Mouse (Mus musculus) forebrain, embryonic 16.5 days (tissue): Measurements from ENCODE around the gene 1700012P22Rik. TPM values are rescaled to one million over a fixed set of nuclear protein-coding genes. Genes with fewer than 3 reads are reported as not detected.

Experiments
- ATAC-seq: fragments of 200-750 bp; cut with Nextera tagmentation; 2 replicates; pipeline ENCODE4 v1.8.0; 2017; ENCODE audit warnings: mild to moderate bottlenecking, moderate library complexity
- H3K27ac ChIP-seq: fragments of 300-500 bp; sonication (generic); 2 replicates; pipeline ENCODE4 v1.5.1; 2014; ENCODE audit warnings: low read length, control low read depth
- H3K27me3 ChIP-seq: fragments of 300-500 bp; sonication (generic); replicated peaks from 2 replicates; pipeline ENCODE4 v1.6.1; 2014; ENCODE audit warnings: low read length; ENCODE audit not compliant: control insufficient read depth, insufficient read depth
- H3K36me3 ChIP-seq: fragments of 300-500 bp; sonication (generic); 2 replicates; pipeline ENCODE4 v1.6.1; 2014; ENCODE audit not compliant: control insufficient read depth, insufficient read depth
- H3K4me1 ChIP-seq: fragments of 300-500 bp; sonication (generic); replicated peaks from 2 replicates; pipeline ENCODE4 v1.6.1; 2014; ENCODE audit warnings: low read length; ENCODE audit not compliant: control insufficient read depth, insufficient read depth
- H3K4me2 ChIP-seq: fragments of 300-500 bp; sonication (generic); 2 replicates; pipeline ENCODE4 v1.6.1; 2014; ENCODE audit warnings: mild to moderate bottlenecking, low read length, control low read depth
- H3K4me3 ChIP-seq: fragments of 300-500 bp; sonication (generic); replicated peaks from 2 replicates; pipeline ENCODE4 v1.5.1; 2014; ENCODE audit warnings: mild to moderate bottlenecking, low read length, control low read depth
- H3K9ac ChIP-seq: fragments of 300-500 bp; sonication (generic); replicated peaks from 2 replicates; pipeline ENCODE4 v1.6.1; 2014; ENCODE audit warnings: low read depth, low read length, control low read depth
- H3K9me3 ChIP-seq: fragments of 300-500 bp; sonication (generic); 2 replicates; pipeline ENCODE4 v1.6.1; 2016; ENCODE audit warnings: low read length; ENCODE audit not compliant: control insufficient read depth
- WGBS: fragments of 180-500 bp; shearing (Covaris S2); extraction: QIAGEN DNeasy Blood & Tissue Kit; methylation state at CpG from one replicate; pipeline ENCODE4 v1.1.7; 2014; 5-methylcytosine and 5-hydroxymethylcytosine counted together
- polyA plus RNA-seq: library from polyadenylated mRNA; unstranded; fragments of >200 nt; fragmentation: Nextera tagmentation; extraction: Ambion mirVana; gene quantifications from 2 replicates; pipeline ENCODE4 v1.2.1, GENCODE M21; 2015

The 1700012P22Rik gene
- not detected in 2 replicates for polyA plus RNA-seq

- Histone ChIP-seq H3K4me2 (no peak within 1 kb of the TSS), H3K27ac (no peak within 1 kb of the TSS), H3K36me3 (no peaks in the 10 kb centered on the region), H3K4me1 (no peaks in the 10 kb centered on the region), H3K9ac (no peak within 1 kb of the TSS), H3K4me3 (no peak within 1 kb of the TSS), H3K9me3 (peaks cover 19% of the 10 kb centered on the region), H3K27me3 (no peaks in the 10 kb centered on the region)
- no peak for ATAC-seq
These were observed at the start of gene 1700012P22Rik for GRCm38 (mm10) chr4:144438672-144439071. TSS of gene 1700012P22Rik (minus strand) at chr4:144438772.

- Histone ChIP-seq H3K4me2 (no peak overlapping the region), H3K4me3 (no peak overlapping the region), H3K4me1 (no peaks in the 10 kb centered on the region), H3K36me3 (no peaks in the 10 kb centered on the region), H3K9ac (no peak overlapping the region), H3K27ac (no peak overlapping the region), H3K9me3 (peaks cover 29% of the 10 kb centered on the region), H3K27me3 (no peaks in the 10 kb centered on the region)
- WGBS, result 89% methylated on average over 1 of the region's 1 CpGs
- ATAC-seq, result no peak
These were observed 29.5 kb upstream of the 1700012P22Rik start for GRCm38 (mm10) chr4:144468091-144468490.

- Histone ChIP-seq H3K36me3 (no peaks in the 10 kb centered on the region), H3K4me2 (no peak overlapping the region), H3K4me3 (no peak overlapping the region), H3K4me1 (no peaks in the 10 kb centered on the region), H3K9ac (no peak overlapping the region), H3K27ac (no peak overlapping the region), H3K9me3 (peaks cover 28% of the 10 kb centered on the region), H3K27me3 (no peaks in the 10 kb centered on the region)
- 76% methylated on average over 2 of the region's 2 CpGs for WGBS
- no peak for ATAC-seq
These were observed 26.6 kb upstream of the 1700012P22Rik start for GRCm38 (mm10) chr4:144465206-144465605.

- no peak within 1 kb of the TSS for H3K27ac ChIP-seq
- H3K9ac ChIP-seq, result no peak within 1 kb of the TSS
- no peaks in the 10 kb centered on the region for H3K27me3 ChIP-seq
- no peaks in the 10 kb centered on the region for H3K4me1 ChIP-seq
- ATAC-seq, result no peak
- H3K4me3 ChIP-seq, result no peak within 1 kb of the TSS
- WGBS, result 71% methylated on average over 3 of the region's 3 CpGs
- H3K36me3 ChIP-seq, result no peaks in the 10 kb centered on the region
- no peak within 1 kb of the TSS for H3K4me2 ChIP-seq
- peaks cover 31% of the 10 kb centered on the region for H3K9me3 ChIP-seq
These were observed 25.1 kb upstream of the 1700012P22Rik start, which contains the start of gene Aadacl3 for GRCm38 (mm10) chr4:144463656-144464055. TSS of gene Aadacl3 (minus strand) at chr4:144463756.

GRCm38 (mm10) chr4:144453217-144453616 is 14.6 kb upstream of the 1700012P22Rik start, which contains the start of gene Gm9944:
TSS of gene Gm9944 (minus strand) at chr4:144453317.
- ATAC-seq, result no peak
- WGBS, result 70% methylated on average over 2 of the region's 2 CpGs
- H3K9me3 ChIP-seq, result peaks cover 21% of the 10 kb centered on the region

GRCm38 (mm10) chr4:144448546-144448945 is 10.0 kb upstream of the 1700012P22Rik start:
- no peaks in the 10 kb centered on the region for H3K36me3 ChIP-seq
- no peaks in the 10 kb centered on the region for H3K4me1 ChIP-seq
- H3K27ac ChIP-seq, result no peak overlapping the region
- peaks cover 8% of the 10 kb centered on the region; the same call in 1 of the 2 replicates for H3K9me3 ChIP-seq
- ATAC-seq, result no peak
- H3K4me2 ChIP-seq, result no peak overlapping the region
- no peak overlapping the region for H3K9ac ChIP-seq
- 84% methylated on average over 2 of the region's 2 CpGs for WGBS
- no peaks in the 10 kb centered on the region for H3K27me3 ChIP-seq
- no peak overlapping the region for H3K4me3 ChIP-seq

More at GRCm38 (mm10) chr4:144453217-144453616, 14.6 kb upstream of the 1700012P22Rik start, which contains the start of gene Gm9944:
- no peak within 1 kb of the TSS for H3K27ac ChIP-seq
- H3K36me3 ChIP-seq, result no peaks in the 10 kb centered on the region
- no peak within 1 kb of the TSS for H3K4me3 ChIP-seq
- H3K27me3 ChIP-seq, result no peaks in the 10 kb centered on the region
- no peaks in the 10 kb centered on the region for H3K4me1 ChIP-seq
- no peak within 1 kb of the TSS for H3K9ac ChIP-seq
- no peak within 1 kb of the TSS for H3K4me2 ChIP-seq

- H3K4me1 ChIP-seq, result no peaks in the 10 kb centered on the region
- H3K9ac ChIP-seq, result no peak overlapping the region
- no peaks in the 10 kb centered on the region for H3K27me3 ChIP-seq
- no peak overlapping the region for H3K4me2 ChIP-seq
- 79% methylated on average over 1 of the region's 1 CpGs for WGBS
- no peak for ATAC-seq
- no peaks in the 10 kb centered on the region for H3K36me3 ChIP-seq
- no peak overlapping the region for H3K27ac ChIP-seq
- H3K4me3 ChIP-seq, result no peak overlapping the region
- peaks cover 24% of the 10 kb centered on the region for H3K9me3 ChIP-seq
These were observed 3.0 kb upstream of the 1700012P22Rik start for GRCm38 (mm10) chr4:144441582-144441981.

GRCm38 (mm10) chr4:144441095-144441494 is 2.5 kb upstream of the 1700012P22Rik start:
- H3K4me1 ChIP-seq, result no peaks in the 10 kb centered on the region
- H3K9ac ChIP-seq, result no peak overlapping the region
- peaks cover 24% of the 10 kb centered on the region for H3K9me3 ChIP-seq
- ATAC-seq, result no peak
- no peaks in the 10 kb centered on the region for H3K36me3 ChIP-seq
- H3K4me3 ChIP-seq, result no peak overlapping the region
- H3K27ac ChIP-seq, result no peak overlapping the region
- no peak overlapping the region for H3K4me2 ChIP-seq
- H3K27me3 ChIP-seq, result no peaks in the 10 kb centered on the region
- 91% methylated on average over 4 of the region's 4 CpGs for WGBS

- Histone ChIP-seq H3K27ac (no peak overlapping the region), H3K4me2 (no peak overlapping the region), H3K9ac (no peak overlapping the region), H3K27me3 (no peaks in the 10 kb centered on the region), H3K4me3 (no peak overlapping the region), H3K36me3 (no peaks in the 10 kb centered on the region), H3K9me3 (peaks cover 5% of the 10 kb centered on the region; the same call in 1 of the 2 replicates), H3K4me1 (no peaks in the 10 kb centered on the region)
- ATAC-seq, result no peak
- 91% methylated on average over 5 of the region's 5 CpGs for WGBS
These were observed 5.4 kb downstream of the 1700012P22Rik start for GRCm38 (mm10) chr4:144433216-144433615.

- no peaks in the 10 kb centered on the region for H3K4me1 ChIP-seq
- H3K9ac ChIP-seq, result no peak overlapping the region
- no peak for ATAC-seq
- no peak overlapping the region for H3K4me3 ChIP-seq
- H3K4me2 ChIP-seq, result no peak overlapping the region
- H3K27me3 ChIP-seq, result no peaks in the 10 kb centered on the region
- H3K27ac ChIP-seq, result no peak overlapping the region
- H3K36me3 ChIP-seq, result no peaks in the 10 kb centered on the region
- peaks cover 2% of the 10 kb centered on the region; the same call in 1 of the 2 replicates for H3K9me3 ChIP-seq
- WGBS, result 89% methylated on average over 2 of the region's 2 CpGs
These were observed 7.8 kb downstream of the 1700012P22Rik start for GRCm38 (mm10) chr4:144430723-144431122.
